Mouse (Mus musculus): ENCODE results near the gene Nat8f2. TPM values are rescaled to one million over a fixed set of nuclear protein-coding genes. Genes with fewer than 3 reads are reported as not detected.

Nat8f2 gene
- total and polyA plus RNA-seq, 3 experiments = 0.06 to 0.12 TPM; not detected in 1

DNA sequence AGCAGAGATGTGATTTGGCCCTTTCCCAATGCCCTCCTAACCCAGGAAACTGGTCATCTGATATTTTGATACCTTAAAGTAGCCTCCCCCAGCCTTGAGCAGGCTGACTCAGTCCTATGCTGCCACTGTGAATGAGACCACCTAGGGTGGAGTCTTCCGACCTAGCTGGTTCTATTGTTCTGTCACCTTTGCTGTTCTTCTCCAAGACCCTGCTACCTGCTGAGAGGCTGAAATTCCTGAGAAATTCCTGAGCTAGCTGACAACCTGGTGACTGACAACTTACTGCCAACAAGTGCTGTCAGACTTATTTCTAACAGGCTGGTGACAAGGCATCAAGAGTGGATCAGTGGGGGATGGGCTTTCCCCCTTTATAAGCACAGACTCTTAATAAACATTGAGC lies 50.6 kb downstream of the Nat8f2 start:
- Histone ChIP-seq H3K9ac (ENCODE audit: control insufficient read depth, low read depth, low read length, poor library complexity, severe bottlenecking) (no peak overlapping the region), H3K79me2 (ENCODE audit: control insufficient read depth, insufficient read depth, low read length, poor library complexity) (no peaks in the 10 kb centered on the region), H3K36me3 (ENCODE audit: control insufficient read depth in 1 of 2, insufficient read depth in 2 of 2, low read length in 2 of 2) (no peaks in the 10 kb centered on the region), H3K9me3 (replicated peaks; ENCODE audit: insufficient read depth, low read length) (no peaks in the 10 kb centered on the region), H3K27ac (ENCODE audit: control insufficient read depth, low read depth, low read length) (no peak overlapping the region), H3K27me3 (ENCODE audit: control insufficient read depth in 1 of 2, insufficient read depth in 2 of 2, low read length in 2 of 2) (peaks cover 0 to 1% of the 10 kb centered on the region in 2 experiments; a peak in 1 of 4 replicates), H3K4me1 (ENCODE audit: control insufficient read depth in 1 of 2, insufficient read depth in 2 of 2, low read length in 2 of 2) (no peaks in the 10 kb centered on the region), H3K4me3 (ENCODE audit: control insufficient read depth in 1 of 2, insufficient read depth in 1 of 2, low read depth in 2 of 2, low read length in 2 of 2) (no peak overlapping the region)
- DNase-seq (ENCODE audit: low read depth, low spot score) = no peak
- no peak for TF ChIP-seq EP300 (IDR thresholded peaks at IDR 0.05; ENCODE audit: low read depth in 1 of 2, low read length in 2 of 2)
- TF ChIP-seq USF1 (IDR thresholded peaks at IDR 0.05; ENCODE audit: low read depth, low read length) = no peak
- no peak for TF ChIP-seq MYB (IDR thresholded peaks at IDR 0.05; ENCODE audit: low read depth, low read length)
- no peak for TF ChIP-seq MXI1 (IDR thresholded peaks at IDR 0.05; ENCODE audit: low read depth, low read length)
- TF ChIP-seq RCOR1 (IDR thresholded peaks at IDR 0.05; ENCODE audit: low read depth, low read length) = no peak
- no peak for TF ChIP-seq POLR2AphosphoS2 (IDR thresholded peaks at IDR 0.05; ENCODE audit: low read length)
- no peak for TF ChIP-seq ELF1 (IDR thresholded peaks at IDR 0.05; ENCODE audit: low read depth, low read length)
- TF ChIP-seq KAT2A (conservative IDR thresholded peaks at IDR 0.05; ENCODE audit: low read depth, low read length) = no peak

Other genes with a start within 250 kb of the Nat8f2 start
- gene Nat8f7, start 156.0 kb downstream of the Nat8f2 start, total RNA-seq (2012; rRNA removed) = not detected in 2 replicates
- not detected for gene Nat8f7, start 156.0 kb downstream of the Nat8f2 start, polyA plus RNA-seq (2012; ENCODE audit: insufficient read depth in 1 of 2, insufficient read length in 2 of 2, low read depth in 1 of 2, low replicate concordance in 2 of 2, missing spikeins in 1 of 2)
- not detected in 2 replicates for gene Nat8f3, start 103.4 kb downstream of the Nat8f2 start, total RNA-seq (2012; rRNA removed)
- under 1 TPM in 1 of 2 experiments, not detected in 1; 0.06 TPM for gene Nat8f3, start 103.4 kb downstream of the Nat8f2 start, polyA plus RNA-seq (2012; ENCODE audit: insufficient read depth in 1 of 2, insufficient read length in 2 of 2, low read depth in 1 of 2, low replicate concordance in 2 of 2, missing spikeins in 1 of 2)
- not detected in 2 replicates for gene Nat8f6, start 48.2 kb downstream of the Nat8f2 start, total RNA-seq (2012; rRNA removed)
- not detected for gene Nat8f6, start 48.2 kb downstream of the Nat8f2 start, polyA plus RNA-seq (2012; ENCODE audit: insufficient read depth in 1 of 2, insufficient read length in 2 of 2, low read depth in 1 of 2, low replicate concordance in 2 of 2, missing spikeins in 1 of 2)
- not detected in 2 replicates for gene Nat8f5, start 48.2 kb downstream of the Nat8f2 start, total RNA-seq (2012; rRNA removed)
- gene Nat8f5, start 48.2 kb downstream of the Nat8f2 start, polyA plus RNA-seq (2012; ENCODE audit: insufficient read depth in 1 of 2, insufficient read length in 2 of 2, low read depth in 1 of 2, low replicate concordance in 2 of 2, missing spikeins in 1 of 2) = not detected
- not detected in 2 replicates for gene Nat8, start 37.1 kb downstream of the Nat8f2 start, total RNA-seq (2012; rRNA removed)
- under 1 TPM in 1 of 2 experiments, not detected in 1; 0.10 TPM for gene Nat8, start 37.1 kb downstream of the Nat8f2 start, polyA plus RNA-seq (2012; ENCODE audit: insufficient read depth in 1 of 2, insufficient read length in 2 of 2, low read depth in 1 of 2, low replicate concordance in 2 of 2, missing spikeins in 1 of 2)
- gene Nat8f4, start 35.7 kb upstream of the Nat8f2 start, total RNA-seq (2012; rRNA removed) = 2.3 and 3.0 TPM in 2 replicates
- gene Nat8f4, start 35.7 kb upstream of the Nat8f2 start, polyA plus RNA-seq (2012; ENCODE audit: insufficient read depth in 1 of 2, insufficient read length in 2 of 2, low read depth in 1 of 2, low replicate concordance in 2 of 2, missing spikeins in 1 of 2) = 1 to 10 TPM in 1 of 2 experiments, not detected in 1; 2.6 TPM
- 63.3 and 66.5 TPM in 2 replicates for gene Tprkb, start 42.7 kb upstream of the Nat8f2 start, total RNA-seq (2012; rRNA removed)
- gene Tprkb, start 42.7 kb upstream of the Nat8f2 start, polyA plus RNA-seq (2012; ENCODE audit: insufficient read depth in 1 of 2, insufficient read length in 2 of 2, low read depth in 1 of 2, low replicate concordance in 2 of 2, missing spikeins in 1 of 2) = 10 to 100 TPM; 85.1 to 87.6 TPM
- gene Nat8f1, start 46.5 kb upstream of the Nat8f2 start, total RNA-seq (2012; rRNA removed) = 5.3 and 5.7 TPM in 2 replicates
- gene Nat8f1, start 46.5 kb upstream of the Nat8f2 start, polyA plus RNA-seq (2012; ENCODE audit: insufficient read depth in 1 of 2, insufficient read length in 2 of 2, low read depth in 1 of 2, low replicate concordance in 2 of 2, missing spikeins in 1 of 2) = 1 to 10 TPM in 1 of 2 experiments, not detected in 1; 6.9 TPM
- gene Dusp11, start 92.5 kb upstream of the Nat8f2 start, total RNA-seq (2012; rRNA removed) = 33.2 and 34.8 TPM in 2 replicates
- gene Dusp11, start 92.5 kb upstream of the Nat8f2 start, polyA plus RNA-seq (2012; ENCODE audit: insufficient read depth in 1 of 2, insufficient read length in 2 of 2, low read depth in 1 of 2, low replicate concordance in 2 of 2, missing spikeins in 1 of 2) = 10 to 100 TPM; 22.4 to 42.3 TPM
- gene Figla, start 147.0 kb upstream of the Nat8f2 start, total RNA-seq (2012; rRNA removed) = not detected in 2 replicates
- not detected for gene Figla, start 147.0 kb upstream of the Nat8f2 start, polyA plus RNA-seq (2012; ENCODE audit: insufficient read depth in 1 of 2, insufficient read length in 2 of 2, low read depth in 1 of 2, low replicate concordance in 2 of 2, missing spikeins in 1 of 2)
- 129 and 162 TPM in 2 replicates for gene Add2, start 159.5 kb upstream of the Nat8f2 start, total RNA-seq (2012; rRNA removed)
- 100 to 1,000 TPM in 1 of 2 experiments, 10 to 100 TPM in 1; 85.0 to 191 TPM for gene Add2, start 159.5 kb upstream of the Nat8f2 start, polyA plus RNA-seq (2012; ENCODE audit: insufficient read depth in 1 of 2, insufficient read length in 2 of 2, low read depth in 1 of 2, low replicate concordance in 2 of 2, missing spikeins in 1 of 2)